Mouse (Mus musculus) heart, postnatal 0 days (tissue): ENCODE data around the gene Selenok.

Experiments used
- CTCF ChIP-seq: IDR thresholded peaks from 2 replicates; pipeline ENCODE4 v1.5.1; 2016; ENCODE audit warnings: antibody characterized with exemption, control low read depth, low read depth
- EP300 ChIP-seq: IDR thresholded peaks from 2 replicates; pipeline ENCODE4 v1.6.1; 2016; ENCODE audit warnings: antibody characterized with exemption, low read depth

DNA sequence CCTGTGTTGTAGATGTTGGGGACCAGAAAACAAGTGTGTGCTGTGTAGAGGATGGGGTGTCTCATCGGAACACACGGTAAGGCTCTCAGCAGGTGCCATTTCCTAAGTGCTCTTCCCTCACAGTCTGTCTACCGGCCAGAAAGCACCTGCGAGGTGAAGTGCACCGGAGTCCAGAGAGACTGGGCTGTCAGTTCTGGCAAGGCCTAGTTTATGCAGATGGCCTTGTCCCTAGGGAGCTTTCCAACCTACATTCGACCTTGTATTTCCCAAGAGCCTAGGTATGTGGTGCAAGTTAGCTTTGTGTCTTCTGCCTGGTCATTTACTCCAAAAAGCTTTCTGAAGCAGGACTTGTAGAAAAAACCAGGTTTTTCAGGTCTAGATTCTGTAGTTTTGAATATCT, 19.2 kb downstream of the Selenok start:
- no peak for TF ChIP-seq CTCF
- TF ChIP-seq EP300: no peak
